Mouse (Mus musculus) ES-CJ7 (cell line): Measurements from ENCODE around the gene Olfr659.

ENCODE experiments used
- DNase-seq: peaks from one replicate; pipeline ENCODE4 v3.0.0; 2011; ENCODE audit warnings: low read depth, low spot score

The Olfr659 gene

DNA sequence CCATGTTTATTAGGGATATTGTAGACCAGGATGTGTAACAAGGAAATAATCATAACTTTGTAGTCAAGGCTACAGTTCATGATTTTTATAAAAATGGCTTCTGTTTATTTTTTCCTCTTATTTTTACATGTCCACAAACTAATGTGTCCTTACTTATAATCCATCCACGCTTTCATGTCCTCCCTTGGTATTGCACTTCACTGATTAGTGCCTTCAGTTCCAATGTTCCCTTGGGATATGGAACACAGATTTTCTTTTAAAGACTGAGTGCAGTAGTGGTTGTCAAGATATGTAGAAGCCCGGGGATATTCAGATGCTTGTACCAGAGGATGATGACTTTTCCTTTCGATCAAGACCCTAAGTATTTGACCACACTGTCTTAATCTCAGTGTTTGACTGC, at the start of gene Olfr659:
Gene Olfr659 (plus strand): TSS at position 301 of the 400 bp plus-strand sequence.
- no peak for DNase-seq

DNA sequence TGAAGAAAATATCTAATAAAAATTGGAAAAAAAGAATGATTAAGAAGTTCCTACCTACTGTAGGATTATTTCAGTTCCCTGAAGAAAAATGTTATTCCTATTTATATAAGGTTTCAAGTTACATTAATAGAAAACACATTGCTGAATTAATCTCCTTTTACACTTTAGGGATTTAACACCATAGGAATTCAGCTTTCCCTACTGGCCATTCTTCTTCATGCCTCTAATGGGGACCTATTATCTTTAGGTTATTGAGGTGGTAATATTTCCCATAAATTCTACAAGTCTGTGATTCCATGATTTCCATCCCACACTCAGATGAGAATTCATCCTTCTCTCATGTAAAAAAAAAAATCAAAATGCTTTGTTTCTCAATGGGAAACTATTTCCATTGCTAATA, 42.1 kb upstream of the Olfr659 start, which contains the start of gene Olfr657:
Gene Olfr657 (plus strand): TSS at position 301 of the 400 bp plus-strand sequence.
- no peak for DNase-seq

- DNase-seq, result peak; percentile 75
These were observed 19.6 kb upstream of the Olfr659 start, which contains the start of gene Olfr658 for GRCm38 (mm10) chr7:104646841-104647482. Olfr658 (minus strand) TSS chr7:104647305.

- DNase-seq, result no peak
These were observed 19.6 kb downstream of the Olfr659 start, which contains the start of gene Olfr661 for GRCm38 (mm10) chr7:104686201-104686600. Olfr661 (plus strand) TSS chr7:104686501.
